Mouse (Mus musculus) limb, embryonic 10.5 days (tissue): ENCODE data around the gene Slc9a1. TPM values are rescaled to one million over a fixed set of nuclear protein-coding genes. Genes with fewer than 3 reads are reported as not detected.

ENCODE experiments used
- DNase-seq: peaks from one replicate; pipeline ENCODE4 v3.0.0-alpha.2; 2017; ENCODE audit warnings: low spot score
- H3K27ac ChIP-seq: fragments of 300-500 bp; sonication (generic); 2 replicates; pipeline ENCODE4 v1.5.1; 2016; ENCODE audit warnings: mild to moderate bottlenecking
- H3K27me3 ChIP-seq: fragments of 300-500 bp; sonication (generic); 2 replicates; pipeline ENCODE4 v1.6.1; 2016; ENCODE audit warnings: low read depth, mild to moderate bottlenecking; ENCODE audit not compliant: poor library complexity, severe bottlenecking
- H3K36me3 ChIP-seq: fragments of 300-500 bp; sonication (generic); 2 replicates; pipeline ENCODE4 v1.6.1; 2016; ENCODE audit warnings: mild to moderate bottlenecking, moderate library complexity
- H3K4me1 ChIP-seq: fragments of 300-500 bp; sonication (generic); 2 replicates; pipeline ENCODE4 v1.6.1; 2016
- H3K4me3 ChIP-seq: fragments of 300-500 bp; sonication (generic); 2 replicates; pipeline ENCODE4 v1.5.1; 2016; ENCODE audit warnings: mild to moderate bottlenecking, moderate library complexity
- H3K9me3 ChIP-seq: fragments of 300-500 bp; sonication (generic); replicated peaks from 2 replicates; pipeline ENCODE4 v1.6.1; 2016; ENCODE audit warnings: mild to moderate bottlenecking
- WGBS: fragments of 180-500 bp; shearing (Covaris S2); methylation state at CpG from one replicate; pipeline ENCODE4 v1.1.7; 2016; 5-methylcytosine and 5-hydroxymethylcytosine counted together
- polyA plus RNA-seq: library from polyadenylated mRNA; unstranded; fragments of >200 nt; fragmentation: Nextera tagmentation; extraction: Ambion mirVana; gene quantifications from 2 replicates; pipeline ENCODE4 v1.2.1, GENCODE M21; 2016

Gene Slc9a1
- polyA plus RNA-seq = 8.7 and 9.0 TPM in 2 replicates

- under 1% methylated on average over 40 of the region's 40 CpGs for WGBS
- Histone ChIP-seq H3K27ac (peak within 1 kb of the TSS; percentile 91), H3K9me3 (no peaks in the 10 kb centered on the region)
These were observed at the start of gene Slc9a1 for GRCm38 (mm10) chr4:133369553-133370297. TSS of gene Slc9a1 (plus strand) at chr4:133369706.

DNA sequence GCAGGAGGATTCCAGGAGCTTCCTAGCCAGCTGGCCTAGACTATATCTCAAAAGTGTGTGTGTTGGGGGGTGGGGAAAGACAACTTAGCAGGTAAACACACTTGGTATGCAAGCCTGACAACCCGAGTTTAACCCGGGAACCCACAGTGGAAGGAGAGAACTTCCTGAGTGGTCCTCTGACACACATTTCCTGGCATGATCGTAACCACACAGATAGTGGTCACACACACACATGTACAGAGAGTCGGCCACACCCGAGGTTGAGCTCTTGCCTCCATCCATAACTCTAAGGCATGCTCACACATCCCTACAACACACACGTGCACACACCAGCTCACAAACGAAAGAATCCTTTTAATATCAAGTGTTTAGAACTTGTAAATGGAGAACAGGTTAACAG lies 41.4 kb upstream of the Slc9a1 start:
- WGBS = 82% methylated on average over 7 of the region's 7 CpGs
- Histone ChIP-seq H3K27ac (no peak overlapping the region), H3K36me3 (peaks cover 5% of the 10 kb centered on the region; the same call in 1 of the 2 replicates), H3K4me3 (no peak overlapping the region), H3K9me3 (no peaks in the 10 kb centered on the region), H3K27me3 (no peaks in the 10 kb centered on the region), H3K4me1 (peaks cover 3% of the 10 kb centered on the region)
- no peak for DNase-seq

More at GRCm38 (mm10) chr4:133369553-133370297, at the start of gene Slc9a1:
- no peaks in the 10 kb centered on the region for H3K27me3 ChIP-seq
- peak; percentile 94 for DNase-seq
- H3K36me3 ChIP-seq = peaks cover 1% of the 10 kb centered on the region
- H3K4me1 ChIP-seq = peaks cover 44% of the 10 kb centered on the region
- peak within 1 kb of the TSS; percentile 80 for H3K4me3 ChIP-seq

DNA sequence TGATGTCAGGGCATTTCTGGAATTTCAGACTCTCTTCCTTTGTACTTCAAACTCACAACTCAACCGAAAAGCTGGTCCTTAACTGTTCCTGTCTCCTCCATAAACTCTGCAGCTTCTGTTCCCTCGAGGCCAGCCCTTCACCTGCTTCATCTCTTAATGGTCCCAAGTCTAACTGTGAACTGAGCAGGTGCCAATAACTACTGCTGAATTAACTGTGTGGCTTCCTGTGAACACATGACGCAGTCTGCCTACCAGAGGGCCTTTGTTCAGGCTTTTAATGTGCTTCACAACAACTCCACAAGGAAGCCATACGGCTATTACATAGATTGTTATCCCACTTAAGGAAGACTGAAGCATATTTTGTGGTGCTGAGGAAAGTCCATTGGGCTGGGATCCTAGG lies 39.2 kb upstream of the Slc9a1 start:
- 83% methylated on average over 4 of the region's 4 CpGs for WGBS
- peaks cover 11% of the 10 kb centered on the region for H3K4me1 ChIP-seq
- no peak for DNase-seq
- H3K27ac ChIP-seq = no peak overlapping the region
- H3K36me3 ChIP-seq = peaks cover 4% of the 10 kb centered on the region; the same call in 1 of the 2 replicates
- no peaks in the 10 kb centered on the region for H3K9me3 ChIP-seq
- H3K4me3 ChIP-seq = no peak overlapping the region
- no peaks in the 10 kb centered on the region for H3K27me3 ChIP-seq

DNA sequence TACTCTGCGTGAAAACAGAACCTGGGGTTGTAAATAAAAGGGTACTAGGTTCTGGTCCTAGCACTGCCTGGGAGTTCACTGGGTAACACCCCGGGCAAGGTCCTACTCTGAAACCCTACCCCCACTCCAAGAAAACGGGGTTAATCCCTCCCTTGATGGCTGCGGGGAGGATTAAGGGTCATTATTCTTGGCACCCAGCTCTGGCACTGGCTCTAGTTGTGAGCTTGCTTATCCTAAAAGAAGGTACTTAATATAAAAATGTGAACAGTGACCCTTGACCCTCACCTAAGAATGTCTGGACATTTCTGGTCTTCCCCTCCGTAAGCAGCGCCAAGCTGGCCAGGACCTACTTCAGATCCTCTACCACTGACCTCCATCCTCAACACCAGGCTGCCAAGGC lies 36.2 kb upstream of the Slc9a1 start:
- Histone ChIP-seq H3K27ac (no peak overlapping the region), H3K27me3 (no peaks in the 10 kb centered on the region), H3K9me3 (no peaks in the 10 kb centered on the region), H3K4me3 (no peak overlapping the region), H3K4me1 (peaks cover 18% of the 10 kb centered on the region), H3K36me3 (peaks cover 4% of the 10 kb centered on the region; the same call in 1 of the 2 replicates)
- no peak for DNase-seq
- WGBS = 54% methylated on average over 6 of the region's 6 CpGs

DNA sequence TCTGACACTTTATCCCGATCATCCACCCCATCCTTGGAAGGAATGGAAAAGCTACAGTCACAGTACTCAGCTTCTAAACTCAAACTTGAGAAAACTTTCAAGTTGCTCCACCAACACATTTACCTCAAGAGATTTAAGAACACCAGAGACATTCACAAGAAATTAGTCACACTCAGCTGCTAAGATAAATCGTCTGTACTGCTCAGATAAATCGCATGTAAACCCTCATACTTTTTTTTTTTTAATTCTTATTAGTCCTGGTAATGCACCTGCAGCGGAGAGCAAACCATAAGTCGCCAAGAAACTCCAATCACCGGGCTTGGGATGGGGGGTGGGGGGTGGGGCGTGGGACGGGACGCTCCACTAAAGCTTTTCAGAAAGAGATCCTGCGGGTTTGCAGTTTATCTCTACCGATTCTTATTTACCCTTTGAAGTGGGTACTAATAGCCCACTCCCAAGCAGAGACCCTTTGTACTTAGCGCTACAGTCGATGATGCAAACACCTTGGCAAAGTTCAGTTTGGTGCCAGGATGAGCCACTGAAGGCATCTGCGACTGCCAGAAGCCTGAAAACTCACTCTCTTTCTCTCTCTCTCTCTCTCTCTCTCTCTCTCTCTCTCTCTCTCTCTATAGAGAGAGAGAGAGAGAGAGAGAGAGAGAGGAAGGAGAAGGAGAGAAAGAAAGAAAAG lies 31.5 kb upstream of the Slc9a1 start:
- peak overlapping the region; percentile 95 for H3K4me3 ChIP-seq
- H3K27ac ChIP-seq = no peak overlapping the region
- 0 out of 2 replicates have a peak, but pooled peaks cover 9% of the 10 kb centered on the region for H3K27me3 ChIP-seq
- peaks cover 4% of the 10 kb centered on the region; the same call in 1 of the 2 replicates for H3K36me3 ChIP-seq
- peaks cover 30% of the 10 kb centered on the region for H3K4me1 ChIP-seq
- H3K9me3 ChIP-seq = no peaks in the 10 kb centered on the region
- WGBS = 14% methylated on average over 14 of the region's 14 CpGs
- DNase-seq = no peak

DNA sequence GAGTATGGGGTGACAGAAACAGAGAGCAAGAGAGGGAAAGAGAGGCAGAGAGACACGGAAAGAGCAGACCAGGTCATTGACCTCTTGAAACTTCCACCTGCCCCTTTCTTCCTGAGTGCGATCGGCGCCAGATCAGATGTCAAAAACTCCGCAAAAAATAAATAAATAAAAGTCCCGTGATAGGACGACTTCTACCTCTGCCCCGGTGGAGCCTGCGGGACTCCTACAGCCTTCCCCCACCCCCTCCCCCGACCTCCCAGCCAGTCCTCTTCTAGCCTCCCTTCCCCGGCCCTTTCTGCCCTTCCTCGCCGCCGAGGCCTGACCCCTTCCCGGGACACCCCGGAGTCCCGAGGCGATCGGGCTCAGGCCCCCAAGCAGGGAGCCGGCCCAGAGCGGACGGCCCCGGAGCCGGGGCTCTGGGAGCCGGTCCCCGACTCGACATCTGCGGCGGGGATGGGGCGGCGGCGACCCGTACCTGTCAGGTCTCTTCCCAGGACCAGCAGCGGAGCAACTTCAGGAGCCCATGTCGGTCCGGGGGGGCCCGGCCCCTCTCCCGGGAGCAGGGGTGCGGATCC lies 30.9 kb upstream of the Slc9a1 start:
- Histone ChIP-seq H3K4me3 (peak overlapping the region; percentile 95), H3K27me3 (0 out of 2 replicates have a peak, but pooled peaks cover 9% of the 10 kb centered on the region), H3K4me1 (peaks cover 23% of the 10 kb centered on the region), H3K36me3 (peaks cover 4% of the 10 kb centered on the region; the same call in 1 of the 2 replicates), H3K9me3 (no peaks in the 10 kb centered on the region), H3K27ac (peak overlapping the region; percentile 92)
- WGBS = 1% methylated on average over 39 of the region's 39 CpGs
- DNase-seq = no peak

DNA sequence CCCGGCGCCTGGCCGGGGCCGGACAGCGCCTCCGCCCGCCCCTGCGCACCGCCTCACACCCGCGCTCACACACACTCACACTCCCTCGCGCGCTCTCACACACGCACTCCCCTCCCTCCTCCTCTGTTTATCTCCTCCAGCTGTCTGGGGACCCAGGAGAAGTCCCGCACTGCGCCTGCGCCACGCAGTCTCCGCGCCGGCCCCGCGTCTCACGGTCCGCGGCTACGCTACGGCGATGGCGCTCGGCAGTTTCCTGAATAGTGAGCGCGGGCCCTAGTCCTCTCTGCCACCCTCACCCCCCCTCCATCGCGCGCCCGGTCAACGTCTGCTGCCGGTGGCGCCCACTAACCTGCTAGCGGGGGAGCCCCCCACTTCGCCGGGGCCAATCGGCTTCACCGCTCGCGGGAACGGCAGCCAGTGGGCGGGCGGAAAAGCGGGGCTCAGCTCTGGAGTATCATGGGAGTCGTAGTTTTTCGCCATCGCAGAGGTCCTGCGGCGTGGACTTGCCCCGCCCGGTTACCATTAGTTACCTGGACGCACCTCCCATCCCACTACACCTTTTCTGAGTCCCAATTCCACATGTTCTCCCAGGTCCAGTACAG lies 30.3 kb upstream of the Slc9a1 start:
- 0 out of 2 replicates have a peak, but pooled peaks cover 9% of the 10 kb centered on the region for H3K27me3 ChIP-seq
- under 1% methylated on average over 59 of the region's 60 CpGs for WGBS

DNA sequence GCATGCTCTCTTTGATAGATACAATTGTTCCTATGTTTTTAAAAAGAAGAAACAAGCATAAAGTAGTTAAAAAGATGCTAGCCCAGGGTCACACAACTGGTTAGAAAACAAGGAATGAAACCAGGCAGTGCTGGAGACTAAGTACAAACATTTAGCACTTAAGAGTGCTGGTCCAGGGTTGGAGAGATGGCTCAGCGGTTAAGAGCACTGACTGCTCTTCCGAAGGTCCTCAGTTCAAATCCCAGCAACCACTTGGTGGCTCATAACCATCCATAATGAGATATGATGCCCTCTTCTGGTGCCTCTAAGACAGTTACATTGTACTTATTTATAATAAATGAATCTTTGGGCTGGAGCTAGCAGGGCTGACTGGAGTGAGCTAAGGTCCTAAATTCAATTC lies 29.3 kb upstream of the Slc9a1 start:
- Histone ChIP-seq H3K36me3 (peaks cover 1% of the 10 kb centered on the region; the same call in 1 of the 2 replicates), H3K4me1 (peaks cover 20% of the 10 kb centered on the region), H3K27ac (no peak overlapping the region), H3K4me3 (no peak overlapping the region), H3K9me3 (no peaks in the 10 kb centered on the region), H3K27me3 (0 out of 2 replicates have a peak, but pooled peaks cover 9% of the 10 kb centered on the region)
- no peak for DNase-seq
- WGBS = 78% methylated on average over 2 of the region's 2 CpGs

More for the DNA sequence above, 30.3 kb upstream of the Slc9a1 start:
- H3K4me3 ChIP-seq = peak overlapping the region; percentile 95
- peak overlapping the region; percentile 92 for H3K27ac ChIP-seq
- peaks cover 4% of the 10 kb centered on the region; the same call in 1 of the 2 replicates for H3K36me3 ChIP-seq
- peak; percentile 97 for DNase-seq
- H3K4me1 ChIP-seq = peaks cover 20% of the 10 kb centered on the region
- no peaks in the 10 kb centered on the region for H3K9me3 ChIP-seq

DNA sequence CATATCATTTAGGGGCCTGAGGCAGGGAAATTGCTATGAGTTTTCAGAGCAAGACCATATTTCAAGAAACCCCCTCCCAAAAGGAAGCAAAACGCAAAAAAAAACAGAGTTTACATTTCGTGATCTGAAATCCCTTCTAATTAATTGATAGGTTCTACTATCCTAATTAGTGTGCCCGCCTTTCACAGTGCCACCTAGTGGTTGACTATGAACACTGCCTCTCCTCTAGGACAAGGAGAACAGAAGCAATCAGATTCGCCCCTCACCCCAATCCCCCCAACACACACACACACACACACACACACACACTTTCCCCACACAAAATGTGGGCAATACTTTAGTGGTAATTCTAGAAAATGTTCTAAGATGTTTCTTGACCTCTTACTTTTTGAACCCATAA lies 25.4 kb upstream of the Slc9a1 start:
- no peak overlapping the region for H3K4me3 ChIP-seq
- WGBS = 13% methylated on average over 4 of the region's 4 CpGs
- peak; percentile 53 for DNase-seq
- H3K27me3 ChIP-seq = 0 out of 2 replicates have a peak, but pooled peaks cover 9% of the 10 kb centered on the region
- H3K27ac ChIP-seq = no peak overlapping the region
- H3K4me1 ChIP-seq = peaks cover 6% of the 10 kb centered on the region; the same call in 1 of the 2 replicates
- no peaks in the 10 kb centered on the region for H3K9me3 ChIP-seq
- no peaks in the 10 kb centered on the region for H3K36me3 ChIP-seq

GRCm38 (mm10) chr4:133345702-133346101 lies 23.8 kb upstream of the Slc9a1 start:
- Histone ChIP-seq H3K27me3 (0 out of 2 replicates have a peak, but pooled peaks cover 9% of the 10 kb centered on the region), H3K27ac (no peak overlapping the region), H3K4me3 (no peak overlapping the region), H3K9me3 (no peaks in the 10 kb centered on the region), H3K36me3 (no peaks in the 10 kb centered on the region), H3K4me1 (no peaks in the 10 kb centered on the region; the same call in 1 of the 2 replicates)
- WGBS = 91% methylated on average over 6 of the region's 6 CpGs
- no peak for DNase-seq

- WGBS = 79% methylated on average over 4 of the region's 4 CpGs
- Histone ChIP-seq H3K4me3 (no peak overlapping the region), H3K27me3 (0 out of 2 replicates have a peak, but pooled peaks cover 9% of the 10 kb centered on the region), H3K36me3 (no peaks in the 10 kb centered on the region), H3K4me1 (no peaks in the 10 kb centered on the region; the same call in 1 of the 2 replicates), H3K27ac (no peak overlapping the region), H3K9me3 (no peaks in the 10 kb centered on the region)
- no peak for DNase-seq
These were observed 22.9 kb upstream of the Slc9a1 start for GRCm38 (mm10) chr4:133346577-133346976.

DNA sequence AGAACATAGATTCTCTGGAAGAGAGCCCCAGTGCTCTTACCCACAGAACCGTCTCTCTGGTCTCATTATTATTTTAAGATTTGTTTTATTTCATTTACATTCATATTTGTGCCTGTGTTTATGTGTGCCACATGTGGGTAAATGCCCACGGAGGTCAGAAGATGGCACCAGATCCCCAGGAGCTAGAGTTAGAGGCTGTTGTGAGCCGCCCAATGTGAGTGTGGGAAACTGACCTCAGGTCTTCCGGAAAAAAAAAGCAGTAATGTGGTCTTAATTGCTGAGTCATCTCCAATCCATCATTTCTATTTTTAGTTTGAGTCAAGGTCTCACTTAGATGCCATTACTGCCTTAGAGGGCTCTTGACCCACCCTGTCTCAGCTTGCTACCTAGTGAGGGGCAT lies 21.9 kb upstream of the Slc9a1 start:
- Histone ChIP-seq H3K27ac (no peak overlapping the region), H3K9me3 (no peaks in the 10 kb centered on the region), H3K27me3 (0 out of 2 replicates have a peak, but pooled peaks cover 3% of the 10 kb centered on the region), H3K4me1 (no peaks in the 10 kb centered on the region; the same call in 1 of the 2 replicates), H3K36me3 (no peaks in the 10 kb centered on the region), H3K4me3 (no peak overlapping the region)
- 73% methylated on average over 4 of the region's 4 CpGs for WGBS
- DNase-seq = no peak
